Mouse (Mus musculus): ENCODE measurements around the gene Abhd17b. TPM values are rescaled to one million over a fixed set of nuclear protein-coding genes. Genes with fewer than 3 reads are reported as not detected.
"Not testable (repeated sequence)": the region's sequence is repeated elsewhere in the genome, so short reads cannot be mapped to it uniquely, and the experiment has no call there.

The Abhd17b gene
- total RNA-seq, 2 experiments from 2014 or later, result 20.0 to 20.3 TPM

GRCm38 (mm10) chr19:21663756-21664456 is 10.9 kb downstream of the Abhd17b start:
- no peak for TF ChIP-seq CTCF (IDR thresholded peaks at IDR 0.05)
- intact Hi-C loops (cut with DNase I), result no loop called here
- no peak overlapping the region; the same call in 1 of the 2 replicates for H3K27ac ChIP-seq

DNA sequence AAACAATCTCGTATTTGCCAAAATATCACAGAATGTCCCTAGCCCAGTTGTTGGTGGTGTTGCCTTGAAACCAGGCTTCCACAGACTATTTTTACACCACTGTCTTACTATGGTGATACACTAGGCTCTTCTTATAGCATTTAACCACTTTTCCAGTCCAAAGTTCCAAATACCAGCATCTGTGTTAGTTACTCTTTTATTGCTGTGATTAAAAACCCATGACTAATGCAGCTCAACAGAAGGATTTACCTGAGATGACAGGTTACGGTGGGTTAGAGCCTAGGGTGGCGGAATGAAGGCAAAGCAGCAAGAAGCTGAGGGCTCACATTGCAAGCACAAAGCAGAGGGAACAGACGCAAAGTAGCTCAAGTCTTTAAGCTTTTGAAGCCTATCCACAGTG is 16.7 kb downstream of the Abhd17b start:
- TF ChIP-seq CTCF (IDR thresholded peaks at IDR 0.05), result no peak
- intact Hi-C loops (cut with DNase I), result no loop called here
- no peak for DNase-seq

More at GRCm38 (mm10) chr19:21663756-21664456, 10.9 kb downstream of the Abhd17b start:
- DNase-seq, result no peak
- H3K4me3 ChIP-seq, result no peak overlapping the region

GRCm38 (mm10) chr19:21674354-21675096 is 21.5 kb downstream of the Abhd17b start:
- DNase-seq, result no peak
- no peak overlapping the region for H3K4me3 ChIP-seq
- intact Hi-C loops (cut with DNase I), result no loop called here
- no peak for TF ChIP-seq CTCF (IDR thresholded peaks at IDR 0.05)
- no peak overlapping the region for H3K27ac ChIP-seq

More for the DNA sequence above, 16.7 kb downstream of the Abhd17b start:
- no peak overlapping the region for H3K4me3 ChIP-seq
- H3K27ac ChIP-seq, result no peak overlapping the region

DNA sequence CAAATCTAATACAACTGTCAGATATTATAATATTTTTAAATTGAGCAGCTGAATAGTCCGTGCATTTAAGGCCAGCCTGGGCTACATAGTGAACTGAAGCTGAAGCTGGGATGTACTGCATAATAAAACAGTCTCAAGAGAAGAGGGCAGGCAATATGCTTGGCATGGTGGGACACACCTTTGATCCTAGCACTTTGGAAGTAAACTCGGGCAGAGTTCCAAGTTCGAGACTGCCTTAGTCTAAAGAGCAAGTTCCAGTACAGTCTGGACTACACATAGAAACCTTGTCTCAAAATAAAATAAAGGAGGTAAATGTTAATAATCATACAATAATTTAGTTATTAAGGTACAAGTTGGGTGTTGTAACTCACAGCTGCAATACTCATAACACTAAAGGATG is 27.1 kb downstream of the Abhd17b start:
- H3K4me3 ChIP-seq, result no peak overlapping the region
- DNase-seq, result no peak
- H3K27ac ChIP-seq, result no peak overlapping the region
- TF ChIP-seq CTCF (IDR thresholded peaks at IDR 0.05), result no peak
- intact Hi-C loops (cut with DNase I), result no loop called here

DNA sequence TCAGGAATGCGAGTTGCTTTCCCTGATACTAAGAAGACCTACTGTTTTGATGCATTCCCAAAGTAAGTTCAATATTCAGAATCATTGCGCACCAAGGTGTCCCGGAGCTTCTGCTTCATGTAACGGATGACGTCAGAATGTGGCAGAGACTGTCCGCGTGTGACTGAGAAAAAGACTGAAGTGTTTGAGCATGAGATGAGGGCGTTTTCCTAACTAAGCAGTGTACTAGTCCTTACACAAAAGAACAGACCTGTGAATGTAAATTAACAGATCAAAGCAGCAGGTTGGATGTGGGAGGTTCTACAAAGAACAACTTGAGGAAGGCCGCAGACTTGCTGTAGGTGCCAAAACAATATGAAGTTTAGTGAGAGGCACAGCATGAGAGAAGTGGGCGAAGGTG is 28.0 kb downstream of the Abhd17b start:
- DNase-seq, result no peak
- Histone ChIP-seq H3K4me3 (no peak overlapping the region), H3K27ac (no peak overlapping the region)
- intact Hi-C loops (cut with DNase I), result no loop called here
- TF ChIP-seq CTCF (IDR thresholded peaks at IDR 0.05), result no peak

- intact Hi-C loops (cut with DNase I), result no loop called here
- TF ChIP-seq CTCF (IDR thresholded peaks at IDR 0.05), result no peak
- H3K4me3 ChIP-seq, result peak overlapping the region; percentile 38
- H3K27ac ChIP-seq, result peak overlapping the region; percentile 31; the same call in 1 of the 2 replicates
- DNase-seq, result peak; percentile 48
Measured at GRCm38 (mm10) chr19:21713260-21714031, 60.5 kb downstream of the Abhd17b start.

- H3K27ac ChIP-seq, result no peak overlapping the region; the same call in 1 of the 2 replicates
Measured at GRCm38 (mm10) chr19:21714278-21714883, 61.4 kb downstream of the Abhd17b start.

DNA sequence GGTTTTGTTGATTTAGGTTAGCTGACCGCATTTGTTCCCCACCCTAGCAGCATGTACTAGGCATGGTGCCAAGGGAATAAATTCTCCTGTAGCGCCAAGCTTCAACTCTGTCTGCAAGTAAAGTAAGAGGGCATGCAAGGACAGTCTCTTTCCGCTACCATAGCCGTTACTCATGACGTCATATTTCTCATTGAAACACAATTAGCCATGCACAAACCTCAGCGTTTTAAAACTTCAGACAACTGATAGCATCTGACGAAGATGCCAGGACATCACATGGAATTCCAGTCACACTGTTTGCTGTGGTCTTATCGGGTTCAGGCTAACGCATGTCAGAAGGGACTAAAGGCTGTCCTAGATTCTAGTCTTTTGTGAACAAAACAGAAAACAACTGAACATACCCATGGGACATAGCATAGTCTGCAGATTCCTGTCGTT is 62.0 kb downstream of the Abhd17b start:
- no peak for TF ChIP-seq CTCF (IDR thresholded peaks at IDR 0.05)
- Histone ChIP-seq H3K4me3 (peak overlapping the region; percentile 15), H3K27ac (no peak overlapping the region; the same call in 1 of the 2 replicates)
- intact Hi-C loops (cut with DNase I), result no loop called here
- DNase-seq, result no peak

More at GRCm38 (mm10) chr19:21714278-21714883, 61.4 kb downstream of the Abhd17b start:
- H3K4me3 ChIP-seq, result peak overlapping the region; percentile 38; the same call in 1 of the 2 replicates
- TF ChIP-seq CTCF (IDR thresholded peaks at IDR 0.05), result no peak
- no peak for DNase-seq
- intact Hi-C loops (cut with DNase I), result no loop called here

DNA sequence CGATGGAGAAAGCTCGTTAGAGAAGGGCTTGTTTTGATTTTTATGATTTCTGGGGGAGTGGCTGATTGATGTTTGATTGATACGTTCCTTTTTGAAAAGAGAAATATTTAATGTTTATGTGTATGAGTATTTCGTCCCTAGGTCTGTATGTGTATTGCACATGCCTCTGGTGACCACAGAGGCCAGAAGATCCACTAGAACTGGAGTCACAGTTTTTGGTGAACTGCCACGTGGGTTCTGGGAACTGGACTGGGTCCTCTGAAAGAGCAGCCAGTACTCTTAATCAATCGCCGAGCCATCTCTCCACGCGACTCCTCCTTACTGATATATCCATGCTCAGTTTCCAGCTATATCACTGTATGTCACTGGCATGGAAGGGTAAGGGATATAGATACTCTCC is 62.5 kb downstream of the Abhd17b start:
- TF ChIP-seq CTCF (IDR thresholded peaks at IDR 0.05), result no peak

GRCm38 (mm10) chr19:21716456-21716855 is 63.5 kb downstream of the Abhd17b start:
- H3K27ac ChIP-seq, result no peak overlapping the region
- intact Hi-C loops (cut with DNase I), result no loop called here
- TF ChIP-seq CTCF (IDR thresholded peaks at IDR 0.05), result no peak
- H3K4me3 ChIP-seq, result no peak overlapping the region
- no peak for DNase-seq

More for the DNA sequence above, 62.5 kb downstream of the Abhd17b start:
- DNase-seq, result no peak
- Histone ChIP-seq H3K27ac (no peak overlapping the region), H3K4me3 (peak overlapping the region; percentile 15)
- intact Hi-C loops (cut with DNase I), result no loop called here

DNA sequence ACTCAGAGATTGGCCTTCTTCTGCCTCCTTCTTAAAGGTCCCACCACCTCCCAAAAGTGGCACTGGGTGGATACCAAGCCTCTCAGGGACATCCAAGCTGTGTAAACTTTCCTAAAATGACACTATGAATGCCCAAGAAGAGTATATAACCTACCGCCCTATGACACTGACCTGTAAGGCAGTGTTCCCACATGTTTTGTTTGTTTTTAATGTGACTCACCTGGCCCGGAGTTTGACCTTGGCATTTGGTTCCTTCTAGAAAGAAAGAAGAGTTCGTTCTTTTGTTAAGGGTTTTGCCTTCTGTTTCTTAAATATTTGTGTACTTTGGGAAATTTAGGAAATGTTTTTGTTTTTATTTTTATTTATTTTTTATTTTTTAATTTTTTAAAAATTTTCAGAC is 66.2 kb downstream of the Abhd17b start:
- DNase-seq, result no peak
- H3K4me3 ChIP-seq, result no peak overlapping the region
- intact Hi-C loops (cut with DNase I), result no loop called here
- no peak for TF ChIP-seq CTCF (IDR thresholded peaks at IDR 0.05)
- no peak overlapping the region for H3K27ac ChIP-seq

GRCm38 (mm10) chr19:21720950-21721349 is 68.0 kb downstream of the Abhd17b start:
- no peak overlapping the region for H3K27ac ChIP-seq
- intact Hi-C loops (cut with DNase I), result no loop called here
- H3K4me3 ChIP-seq, result no peak overlapping the region
- no peak for TF ChIP-seq CTCF (IDR thresholded peaks at IDR 0.05)
- no peak for DNase-seq

DNA sequence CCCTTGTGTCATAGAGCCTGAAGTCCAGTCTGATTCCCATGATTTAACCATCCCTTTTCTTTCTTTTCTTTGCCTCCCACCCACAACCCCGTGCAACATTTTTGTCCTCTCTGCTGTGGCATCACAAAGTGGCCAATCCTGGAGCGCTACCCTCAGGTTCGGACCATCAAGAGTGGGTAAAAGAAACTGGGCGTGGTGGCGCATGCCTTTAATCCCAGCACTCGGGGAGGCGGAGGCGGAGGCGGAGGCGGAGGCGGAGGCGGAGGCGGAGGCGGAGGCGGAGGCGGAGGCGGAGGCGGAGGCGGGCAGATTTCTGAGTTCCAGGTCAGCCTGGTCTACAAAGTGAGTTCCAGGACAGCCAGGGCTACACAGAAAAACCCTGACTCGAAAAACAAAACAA is 70.3 kb downstream of the Abhd17b start:
- DNase-seq; intact Hi-C loops (cut with DNase I); H3K27ac ChIP-seq; H3K4me3 ChIP-seq: not testable (repeated sequence)
